Mouse (Mus musculus) embryonic stem cell, embryonic (primary cell): ENCODE measurements around the gene Nlrc5.

Experiments
- CTCF ChIA-PET, 4 experiments: fragments of 300-600 bp in 2 of 4; fragments of 350-600 bp in 2 of 4; sonication (Branson Sonifier 250); formaldehyde crosslinking; loops; one replicate each; lab custom pipeline; 2022; ENCODE audit warnings: inconsistent platforms in 2 of 4; lab: Charles Lee
- POLR2A ChIA-PET, 4 experiments: fragments of 300-600 bp in 2 of 4; fragments of 350-600 bp in 2 of 4; sonication (Branson Sonifier 250); formaldehyde crosslinking; loops; one replicate each; lab custom pipeline; 2022; ENCODE audit warnings: antibody characterized with exemption in 4 of 4, inconsistent platforms in 1 of 4; lab: Charles Lee

The Nlrc5 gene

GRCm38 (mm10) chr8:94399957-94400356 is 34.2 kb upstream of the Nlrc5 start:
- ChIA-PET CTCF (interaction anchor here (0.6 to 3.4 kb wide), 9 partner anchors 8 to 194 kb away, joined by 3 to 13 read pairs (median 3); no protein-coding TSS in a partner anchor), POLR2A (interaction anchor here in 3 of 4 experiments (0.6 to 2.5 kb wide), 9 partner anchors 8 to 367 kb away, joined by 3 to 11 read pairs (median 4); no protein-coding TSS in a partner anchor)

GRCm38 (mm10) chr8:94408443-94409080 is 25.6 kb upstream of the Nlrc5 start:
- POLR2A ChIA-PET = interaction anchor here in 3 of 4 experiments (0.6 to 1.8 kb wide), 4 partner anchors 17 to 368 kb away, joined by 3 to 5 read pairs (median 4); no protein-coding TSS in a partner anchor
- CTCF ChIA-PET = interaction anchor here in 1 of 4 experiments (0.9 to 1.3 kb wide), 2 partner anchors 66 to 294 kb away, joined by 3 to 4 read pairs; no protein-coding TSS in a partner anchor

- POLR2A ChIA-PET = interaction anchor here in 1 of 4 experiments (1.4 kb wide), 1 partner anchor 24 kb away, joined by 4 read pairs; the partner anchor contains the start of gene Herpud1
- CTCF ChIA-PET = interaction anchor here in 2 of 4 experiments (0.6 kb wide), 2 partner anchors 20 to 979 kb away, joined by 3 to 5 read pairs; no protein-coding TSS in a partner anchor
Observed at GRCm38 (mm10) chr8:94409523-94409922, 24.6 kb upstream of the Nlrc5 start.

GRCm38 (mm10) chr8:94412518-94412917 is 21.6 kb upstream of the Nlrc5 start:
- CTCF ChIA-PET = interaction anchor here in 1 of 4 experiments (0.7 kb wide), 1 partner anchor 81 kb away, joined by 3 read pairs; no protein-coding TSS in a partner anchor
- POLR2A ChIA-PET = no interaction called here

GRCm38 (mm10) chr8:94413509-94413908 is 20.6 kb upstream of the Nlrc5 start:
- POLR2A ChIA-PET = interaction anchor here in 1 of 4 experiments (0.6 kb wide), 1 partner anchor 26 kb away, joined by 3 read pairs; no protein-coding TSS in a partner anchor
- CTCF ChIA-PET = interaction anchor here in 2 of 4 experiments (0.7 to 1.6 kb wide), 2 partner anchors 73 to 1641 kb away, joined by 3 to 4 read pairs; no protein-coding TSS in a partner anchor

GRCm38 (mm10) chr8:94415218-94415617 is 18.9 kb upstream of the Nlrc5 start:
- ChIA-PET CTCF (interaction anchor here in 1 of 4 experiments (0.6 to 1.6 kb wide), 2 partner anchors 71 to 523 kb away, joined by 3 to 4 read pairs; no protein-coding TSS in a partner anchor), POLR2A (interaction anchor here in 1 of 4 experiments (1.3 kb wide), 1 partner anchor 9 kb away, joined by 3 read pairs; no protein-coding TSS in a partner anchor)

- POLR2A ChIA-PET = interaction anchor here in 3 of 4 experiments (0.6 to 1.5 kb wide), 6 partner anchors 12 to 53 kb away, joined by 3 to 4 read pairs (median 3); no protein-coding TSS in a partner anchor
- CTCF ChIA-PET = no interaction called here
Observed at GRCm38 (mm10) chr8:94418017-94418416, 16.1 kb upstream of the Nlrc5 start.

GRCm38 (mm10) chr8:94422270-94422669 is 11.9 kb upstream of the Nlrc5 start:
- ChIA-PET CTCF (interaction anchor here in 1 of 4 experiments (0.7 kb wide), 1 partner anchor 79 kb away, joined by 3 read pairs; no protein-coding TSS in a partner anchor), POLR2A (interaction anchor here in 1 of 4 experiments (1.2 kb wide), 1 partner anchor 29 kb away, joined by 3 read pairs; no protein-coding TSS in a partner anchor)

- ChIA-PET CTCF (interaction anchor here in 1 of 4 experiments (0.5 kb wide), 1 partner anchor 235 kb away, joined by 3 read pairs; no protein-coding TSS in a partner anchor), POLR2A (interaction anchor here in 1 of 4 experiments (0.6 kb wide), 1 partner anchor 123 kb away, joined by 9 read pairs; no protein-coding TSS in a partner anchor)
Observed at GRCm38 (mm10) chr8:94427953-94428352, 6.2 kb upstream of the Nlrc5 start.

GRCm38 (mm10) chr8:94428420-94428819 is 5.7 kb upstream of the Nlrc5 start:
- ChIA-PET POLR2A (no interaction called here), CTCF (interaction anchor here in 1 of 4 experiments (0.5 kb wide), 1 partner anchor 234 kb away, joined by 3 read pairs; no protein-coding TSS in a partner anchor)

GRCm38 (mm10) chr8:94429376-94429775 is 4.8 kb upstream of the Nlrc5 start:
- ChIA-PET CTCF (no interaction called here), POLR2A (no interaction called here)

- ChIA-PET POLR2A (no interaction called here), CTCF (interaction anchor here in 1 of 4 experiments (0.8 kb wide), 1 partner anchor 32 kb away, joined by 3 read pairs; no protein-coding TSS in a partner anchor)
Observed at GRCm38 (mm10) chr8:94432212-94432611, 1.9 kb upstream of the Nlrc5 start.

GRCm38 (mm10) chr8:94434958-94435357 is 802 bp downstream of the Nlrc5 start:
- CTCF ChIA-PET = interaction anchor here in 1 of 4 experiments (1.0 kb wide), 1 partner anchor 92 kb away, joined by 3 read pairs; no protein-coding TSS in a partner anchor
- POLR2A ChIA-PET = interaction anchor here in 2 of 4 experiments (0.6 to 1.5 kb wide), 2 partner anchors 18 to 31 kb away, joined by 3 read pairs; no protein-coding TSS in a partner anchor

GRCm38 (mm10) chr8:94435397-94436111 is 1.4 kb downstream of the Nlrc5 start:
- ChIA-PET CTCF (interaction anchor here in 1 of 4 experiments (1.0 kb wide), 1 partner anchor 93 kb away, joined by 3 read pairs; no protein-coding TSS in a partner anchor), POLR2A (interaction anchor here in 1 of 4 experiments (0.7 to 1.5 kb wide), 2 partner anchors 17 to 38 kb away, joined by 3 read pairs; no protein-coding TSS in a partner anchor)

- ChIA-PET POLR2A (no interaction called here), CTCF (interaction anchor here in 1 of 4 experiments (1.0 kb wide), 1 partner anchor 93 kb away, joined by 3 read pairs; no protein-coding TSS in a partner anchor)
Observed at GRCm38 (mm10) chr8:94436112-94436572, 2.0 kb downstream of the Nlrc5 start.

- ChIA-PET POLR2A (no interaction called here), CTCF (no interaction called here)
Observed at GRCm38 (mm10) chr8:94436900-94437299, 2.7 kb downstream of the Nlrc5 start.

- ChIA-PET POLR2A (no interaction called here), CTCF (no interaction called here)
Observed at GRCm38 (mm10) chr8:94438659-94439058, 4.5 kb downstream of the Nlrc5 start.

GRCm38 (mm10) chr8:94439691-94440090 is 5.5 kb downstream of the Nlrc5 start:
- POLR2A ChIA-PET = no interaction called here
- CTCF ChIA-PET = no interaction called here
